Mouse (Mus musculus) embryonic facial prominence, embryonic 15.5 days (tissue): ENCODE measurements around the gene Prep. TPM values are rescaled to one million over a fixed set of nuclear protein-coding genes. Genes with fewer than 3 reads are reported as not detected.
"Not testable (repeated sequence)": the region's sequence is repeated elsewhere in the genome, so short reads cannot be mapped to it uniquely, and the experiment has no call there.

Source experiments
- ATAC-seq: fragments of 200-750 bp; cut with Nextera tagmentation; 2 replicates; pipeline ENCODE4 v1.8.0; 2017; ENCODE audit warnings: low read depth, moderate TSS enrichment; ENCODE audit not compliant: insufficient number of reproducible peaks, low FRiP score, low TSS enrichment
- H3K27ac ChIP-seq: fragments of 300-500 bp; sonication (generic); replicated peaks from 2 replicates; pipeline ENCODE4 v1.5.1; 2015; ENCODE audit warnings: mild to moderate bottlenecking, inconsistent platforms
- H3K27me3 ChIP-seq: fragments of 300-500 bp; sonication (generic); 2 replicates; pipeline ENCODE4 v1.6.1; 2015; ENCODE audit warnings: inconsistent platforms
- H3K36me3 ChIP-seq: fragments of 300-500 bp; sonication (generic); 2 replicates; pipeline ENCODE4 v1.6.1; 2015; ENCODE audit warnings: mild to moderate bottlenecking, inconsistent platforms
- H3K4me1 ChIP-seq: fragments of 300-500 bp; sonication (generic); 2 replicates; pipeline ENCODE4 v1.6.1; 2015; ENCODE audit warnings: inconsistent platforms
- H3K4me2 ChIP-seq: fragments of 300-500 bp; sonication (generic); replicated peaks from 2 replicates; pipeline ENCODE4 v1.6.1; 2015; ENCODE audit warnings: mild to moderate bottlenecking, inconsistent platforms
- H3K4me3 ChIP-seq: fragments of 300-500 bp; sonication (generic); replicated peaks from 2 replicates; pipeline ENCODE4 v1.5.1; 2015; ENCODE audit warnings: mild to moderate bottlenecking, inconsistent platforms
- H3K9ac ChIP-seq: fragments of 300-500 bp; sonication (generic); 2 replicates; pipeline ENCODE4 v1.6.1; 2015; ENCODE audit warnings: inconsistent platforms
- H3K9me3 ChIP-seq: fragments of 300-500 bp; sonication (generic); replicated peaks from 2 replicates; pipeline ENCODE4 v1.6.1; 2016; ENCODE audit warnings: inconsistent platforms
- WGBS: fragments of 180-500 bp; shearing (Covaris S2); methylation state at CpG from one replicate; pipeline ENCODE4 v1.1.7; 2015; 5-methylcytosine and 5-hydroxymethylcytosine counted together
- polyA plus RNA-seq: library from polyadenylated mRNA; unstranded; fragments of >200 nt; fragmentation: Nextera tagmentation; extraction: Ambion mirVana; gene quantifications from 2 replicates; pipeline ENCODE4 v1.2.1, GENCODE M21; 2015

Prep gene
- polyA plus RNA-seq, 1 experiment from 2014 or later = 20.2 TPM

DNA sequence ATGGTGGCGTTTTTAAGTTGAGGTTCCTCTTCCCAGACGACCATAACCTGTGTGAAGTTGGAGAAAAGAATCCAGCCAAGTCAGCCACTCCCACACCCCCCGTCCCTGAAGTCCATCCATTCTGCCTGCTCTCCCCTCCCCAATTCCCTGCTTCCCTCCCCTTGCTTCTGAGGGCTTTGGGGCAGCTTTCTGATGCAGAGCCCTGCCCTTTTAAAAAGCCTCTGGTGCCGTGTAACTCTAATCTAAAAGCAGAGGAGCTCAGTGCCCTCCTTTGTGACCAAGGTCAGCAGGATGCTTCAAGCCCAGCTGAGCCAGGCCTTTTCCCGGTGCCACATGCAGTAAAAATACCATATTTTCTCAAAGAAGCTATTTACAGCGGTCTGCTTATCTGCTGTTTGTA lies 79.8 kb downstream of the Prep start:
- Histone ChIP-seq H3K27me3 (no peaks in the 10 kb centered on the region), H3K4me1 (no peaks in the 10 kb centered on the region), H3K27ac (no peak overlapping the region), H3K9ac (no peak overlapping the region), H3K36me3 (peaks cover 17% of the 10 kb centered on the region), H3K4me3 (no peak overlapping the region), H3K9me3 (no peaks in the 10 kb centered on the region), H3K4me2 (no peak overlapping the region)
- no peak for ATAC-seq
- WGBS = 50% methylated on average over 6 of the region's 6 CpGs

DNA sequence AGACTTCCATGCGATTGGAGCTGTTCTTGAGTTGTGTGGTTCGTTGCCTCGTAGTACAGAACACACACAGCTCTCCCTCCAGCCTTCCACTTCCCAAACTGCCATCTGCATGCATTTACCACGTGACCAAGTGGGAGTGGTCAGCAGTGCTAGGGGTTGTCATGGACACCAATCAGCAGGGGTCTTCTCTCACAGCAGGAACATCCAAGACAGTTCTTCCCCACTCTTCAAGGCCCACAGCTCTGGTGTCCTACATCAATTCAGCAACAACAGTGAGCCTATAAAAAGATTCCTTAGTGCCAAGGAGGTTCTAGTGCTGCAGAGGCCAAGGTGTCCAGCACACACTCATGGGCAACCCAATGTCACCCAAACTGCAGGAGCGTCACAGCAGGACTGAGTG lies 84.1 kb downstream of the Prep start:
- peaks cover 55% of the 10 kb centered on the region for H3K36me3 ChIP-seq
- H3K9ac ChIP-seq = no peak overlapping the region
- H3K4me1 ChIP-seq = no peaks in the 10 kb centered on the region
- H3K4me2 ChIP-seq = no peak overlapping the region
- no peak overlapping the region for H3K27ac ChIP-seq
- ATAC-seq = no peak
- H3K9me3 ChIP-seq = no peaks in the 10 kb centered on the region
- WGBS = 67% methylated on average over 5 of the region's 5 CpGs
- no peaks in the 10 kb centered on the region for H3K27me3 ChIP-seq
- no peak overlapping the region for H3K4me3 ChIP-seq

DNA sequence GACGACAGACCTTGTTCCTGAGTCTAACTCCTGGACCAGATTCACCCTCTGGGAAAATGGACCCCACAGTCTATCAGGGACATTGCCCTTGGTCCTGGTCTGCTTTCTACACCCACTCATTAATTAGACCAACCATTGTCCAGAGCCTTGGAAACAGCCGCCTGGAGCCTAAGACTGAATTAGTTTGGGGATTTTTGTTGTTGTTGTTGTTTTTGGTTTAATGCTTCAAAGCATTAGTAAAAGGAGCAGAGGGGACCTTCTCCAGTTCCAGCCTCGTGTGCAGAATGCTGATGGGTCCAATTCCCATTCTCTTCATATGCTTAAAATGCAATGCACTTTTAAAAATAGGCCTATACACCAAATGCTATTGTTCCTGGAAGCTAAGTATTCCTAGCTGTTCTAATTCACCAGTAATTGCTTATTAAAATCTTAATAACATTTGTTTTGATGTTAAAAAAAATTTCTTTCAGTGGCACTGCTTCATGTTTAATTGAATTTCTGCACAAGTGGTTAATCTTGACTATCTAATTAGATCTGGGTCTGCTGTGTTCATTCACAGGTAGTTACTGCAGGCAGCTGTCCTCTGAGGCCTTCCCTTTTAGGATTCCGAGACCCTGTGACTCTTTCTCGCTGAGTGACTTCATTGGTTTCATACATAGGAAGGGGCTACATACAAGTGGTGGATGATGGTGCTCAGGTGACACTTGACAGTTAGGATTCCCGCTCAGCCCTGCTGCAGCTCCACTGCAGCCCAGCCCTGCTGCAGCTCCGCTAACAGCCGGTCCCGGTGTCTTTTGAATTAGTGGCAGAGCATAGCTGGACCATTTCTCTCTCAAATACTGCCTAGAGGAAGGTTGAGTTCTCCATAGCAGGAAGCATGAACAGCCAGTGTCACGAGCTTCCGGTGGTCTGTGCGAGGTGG lies 85.0 kb downstream of the Prep start:
- H3K9ac ChIP-seq = no peak overlapping the region
- peaks cover 57% of the 10 kb centered on the region for H3K36me3 ChIP-seq
- no peak overlapping the region for H3K4me2 ChIP-seq
- H3K27ac ChIP-seq = no peak overlapping the region
- 91% methylated on average over 12 of the region's 12 CpGs for WGBS
- no peak for ATAC-seq
- H3K27me3 ChIP-seq = no peaks in the 10 kb centered on the region
- H3K4me3 ChIP-seq = no peak overlapping the region
- no peaks in the 10 kb centered on the region for H3K9me3 ChIP-seq
- no peaks in the 10 kb centered on the region for H3K4me1 ChIP-seq

DNA sequence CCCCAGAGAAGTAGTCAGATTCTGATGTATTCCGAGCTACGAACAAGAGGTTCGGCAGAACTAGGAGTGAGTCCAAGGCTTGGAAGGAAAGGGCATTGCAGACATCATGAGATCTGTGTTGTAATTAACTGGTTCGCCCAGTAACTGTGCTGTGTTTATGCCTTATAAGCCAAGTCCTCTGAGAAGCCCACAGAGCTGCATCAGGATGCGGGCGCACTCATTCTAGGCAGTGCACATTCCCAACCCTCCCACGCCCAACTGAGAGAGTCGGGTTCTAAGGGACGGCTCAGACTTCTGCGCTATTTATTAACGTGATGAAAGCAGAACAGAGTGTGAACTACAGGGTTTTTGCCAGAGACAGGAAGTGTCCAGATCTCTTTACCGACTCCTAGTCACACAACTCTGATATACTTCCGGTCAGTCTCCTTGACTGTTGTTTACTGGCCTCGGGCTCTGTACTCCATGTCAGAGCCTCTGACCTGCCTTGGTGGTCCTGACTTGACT lies 87.6 kb downstream of the Prep start:
- Histone ChIP-seq H3K4me2 (no peak overlapping the region), H3K36me3 (peaks cover 80% of the 10 kb centered on the region)

DNA sequence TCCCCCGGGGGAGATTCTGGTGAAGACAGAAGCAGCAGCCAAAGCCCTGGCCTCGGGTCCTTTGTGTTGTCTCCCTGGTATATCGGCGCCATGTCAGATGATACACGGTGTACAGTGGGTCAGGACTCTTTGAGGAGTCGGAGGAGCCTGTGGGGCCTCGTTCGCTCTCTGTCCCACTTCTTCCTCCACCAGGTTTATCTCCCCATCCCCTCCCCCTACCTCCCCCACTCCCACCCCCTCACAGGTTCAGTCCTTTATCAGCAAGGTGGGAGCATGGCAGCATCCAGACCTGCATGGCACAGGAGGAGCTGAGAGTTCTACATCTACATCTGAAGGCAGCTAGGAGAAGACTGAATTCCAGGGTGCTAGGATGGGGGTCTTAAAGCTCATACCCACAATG lies 98.8 kb downstream of the Prep start:
- H3K27me3 ChIP-seq = no peaks in the 10 kb centered on the region

More for the DNA sequence above, 87.6 kb downstream of the Prep start:
- no peaks in the 10 kb centered on the region for H3K27me3 ChIP-seq
- no peak overlapping the region for H3K4me3 ChIP-seq
- ATAC-seq = no peak
- H3K4me1 ChIP-seq = no peaks in the 10 kb centered on the region
- no peaks in the 10 kb centered on the region for H3K9me3 ChIP-seq
- no peak overlapping the region for H3K27ac ChIP-seq
- H3K9ac ChIP-seq = no peak overlapping the region
- 93% methylated on average over 14 of the region's 14 CpGs for WGBS

DNA sequence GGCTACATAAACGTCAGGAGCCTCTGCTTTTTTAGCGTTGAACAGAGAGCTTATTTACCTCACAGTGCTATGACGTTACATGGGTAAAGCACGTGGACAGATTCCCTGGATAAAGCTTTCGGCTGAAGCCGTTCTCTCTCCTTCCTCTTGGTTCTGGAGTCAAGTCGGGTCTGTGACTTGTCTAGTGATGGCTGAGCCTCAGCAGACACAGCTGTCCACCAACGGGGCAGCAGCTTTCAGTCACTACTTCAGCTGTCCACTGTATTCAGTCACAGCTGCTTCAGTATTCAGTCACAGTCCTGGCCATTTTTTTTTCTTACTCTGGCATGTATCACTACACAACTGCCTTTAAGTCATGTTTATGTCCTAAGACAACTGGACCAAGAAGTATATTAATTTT lies 106.9 kb downstream of the Prep start:
- Histone ChIP-seq H3K4me1 (no peaks in the 10 kb centered on the region), H3K36me3 (no peaks in the 10 kb centered on the region), H3K27ac (no peak overlapping the region), H3K9me3 (no peaks in the 10 kb centered on the region), H3K9ac (no peak overlapping the region), H3K27me3 (no peaks in the 10 kb centered on the region), H3K4me2 (no peak overlapping the region), H3K4me3 (no peak overlapping the region)
- WGBS = 84% methylated on average over 8 of the region's 8 CpGs
- ATAC-seq = no peak

More for the DNA sequence above, 98.8 kb downstream of the Prep start:
- Histone ChIP-seq H3K4me3 (no peak overlapping the region), H3K27ac (no peak overlapping the region), H3K9me3 (no peaks in the 10 kb centered on the region), H3K4me2 (no peak overlapping the region), H3K9ac (no peak overlapping the region), H3K4me1 (no peaks in the 10 kb centered on the region), H3K36me3 (no peaks in the 10 kb centered on the region)
- no peak for ATAC-seq
- 85% methylated on average over 8 of the region's 8 CpGs for WGBS

DNA sequence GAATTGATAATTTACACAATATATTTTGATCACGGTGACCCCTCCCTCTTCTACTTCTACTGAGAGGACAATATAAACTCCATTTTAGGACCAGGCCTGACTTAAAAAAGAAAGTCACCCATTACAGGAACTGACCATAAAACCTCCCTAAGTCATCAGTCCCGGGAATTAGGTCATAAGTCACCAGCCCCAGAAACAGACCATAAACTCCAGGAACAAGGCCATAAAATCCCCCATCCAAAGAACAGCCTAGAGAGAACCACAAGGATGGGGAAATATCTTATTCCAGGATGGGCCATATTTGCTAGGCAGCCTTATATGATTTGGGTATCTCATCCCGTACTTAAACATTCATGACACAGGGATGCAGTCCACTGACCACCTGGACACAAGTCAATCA lies 107.3 kb downstream of the Prep start:
- Histone ChIP-seq H3K27me3 (no peaks in the 10 kb centered on the region), H3K27ac (no peak overlapping the region), H3K4me2 (no peak overlapping the region), H3K36me3 (no peaks in the 10 kb centered on the region), H3K4me3 (no peak overlapping the region), H3K9ac (no peak overlapping the region), H3K4me1 (no peaks in the 10 kb centered on the region), H3K9me3 (no peaks in the 10 kb centered on the region)
- 94% methylated on average over 3 of the region's 3 CpGs for WGBS
- no peak for ATAC-seq

DNA sequence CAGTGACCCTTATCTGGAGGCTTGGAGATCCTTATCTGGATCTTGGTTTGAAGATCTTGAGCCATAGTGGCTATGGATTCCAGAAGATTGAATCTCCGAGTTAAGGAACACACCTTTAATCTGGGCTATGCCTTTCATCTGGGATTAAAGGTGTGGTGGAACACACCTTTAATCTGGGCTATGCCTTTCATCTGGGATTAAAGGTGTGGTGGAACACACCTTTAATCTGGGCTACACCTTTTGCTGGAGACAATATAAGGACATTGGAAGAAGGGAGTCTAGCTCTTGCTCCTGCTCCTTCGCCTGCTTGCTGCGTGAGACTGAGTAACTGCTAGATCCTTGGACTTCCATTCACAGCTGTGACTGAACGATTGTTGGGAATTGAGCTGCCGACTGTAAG lies 110.8 kb downstream of the Prep start, which contains the start of gene Popdc3:
Popdc3 (plus strand) TSS at position 301 of the 400 bp plus-strand sequence.
- not testable (repeated sequence) for H3K4me2 ChIP-seq, H3K36me3 ChIP-seq, H3K27ac ChIP-seq, H3K27me3 ChIP-seq, H3K4me1 ChIP-seq, H3K9me3 ChIP-seq, H3K4me3 ChIP-seq, H3K9ac ChIP-seq, ATAC-seq
- WGBS = 69% methylated on average over 1 of the region's 5 CpGs

DNA sequence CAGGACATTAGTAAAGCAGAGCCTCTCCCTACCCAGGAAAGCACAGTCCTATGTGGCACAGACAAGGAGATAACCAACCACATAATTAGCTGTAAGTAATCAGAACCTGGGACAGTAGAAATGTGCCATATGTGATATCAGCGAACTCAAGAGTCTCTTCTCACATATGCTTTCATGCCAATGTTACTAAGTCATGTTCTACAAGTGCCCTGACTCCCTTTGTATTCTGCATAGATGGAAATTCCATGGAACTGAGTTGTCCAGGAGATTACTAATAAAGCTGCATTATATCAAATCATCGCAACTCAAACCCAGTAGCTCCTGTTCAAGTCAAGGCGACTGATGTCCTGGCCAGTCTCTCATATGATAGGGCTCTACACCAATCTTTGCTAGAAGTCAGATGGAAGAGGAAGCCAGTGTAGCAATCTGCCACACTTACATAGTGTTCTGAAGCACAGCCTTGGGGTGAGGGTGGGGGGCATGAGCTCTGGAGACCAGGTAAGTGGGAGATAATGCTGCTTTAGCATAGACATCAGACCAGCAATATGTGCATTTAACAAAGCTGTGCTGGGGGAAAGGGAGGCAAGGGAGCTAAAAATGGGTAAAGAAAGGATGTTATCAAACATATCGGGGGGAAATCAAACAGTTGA lies 113.8 kb downstream of the Prep start:
- Histone ChIP-seq H3K9me3 (no peaks in the 10 kb centered on the region), H3K4me1 (no peaks in the 10 kb centered on the region), H3K36me3 (no peaks in the 10 kb centered on the region), H3K9ac (no peak overlapping the region), H3K27me3 (no peaks in the 10 kb centered on the region), H3K4me2 (no peak overlapping the region), H3K4me3 (no peak overlapping the region), H3K27ac (no peak overlapping the region)
- ATAC-seq = no peak
- 92% methylated on average over 4 of the region's 4 CpGs for WGBS

DNA sequence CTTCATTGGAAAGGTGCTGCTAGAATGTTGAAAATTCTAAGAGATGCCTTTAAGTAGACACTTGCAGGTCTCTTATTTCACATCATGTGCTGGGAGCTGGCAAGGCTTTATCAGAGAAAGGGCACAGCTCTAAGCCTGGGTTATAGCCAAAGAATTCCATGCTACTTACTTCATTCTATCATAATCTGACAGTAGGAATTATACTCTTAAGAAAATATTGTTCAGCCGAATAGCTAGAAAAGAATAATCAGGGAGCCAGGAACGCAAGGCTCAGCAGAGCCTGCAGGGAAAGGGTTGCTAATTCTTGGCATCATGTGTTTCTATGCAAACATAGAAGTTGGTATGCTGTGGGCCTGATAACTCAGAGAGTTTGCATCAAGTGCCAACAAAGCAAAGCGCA lies 114.3 kb downstream of the Prep start:
- no peak overlapping the region for H3K27ac ChIP-seq
- H3K9me3 ChIP-seq = no peaks in the 10 kb centered on the region
- 66% methylated on average over 3 of the region's 3 CpGs for WGBS
- ATAC-seq = no peak
- no peak overlapping the region for H3K9ac ChIP-seq
- no peak overlapping the region for H3K4me3 ChIP-seq
- H3K4me1 ChIP-seq = no peaks in the 10 kb centered on the region
- H3K36me3 ChIP-seq = no peaks in the 10 kb centered on the region
- H3K4me2 ChIP-seq = no peak overlapping the region
- no peaks in the 10 kb centered on the region for H3K27me3 ChIP-seq

DNA sequence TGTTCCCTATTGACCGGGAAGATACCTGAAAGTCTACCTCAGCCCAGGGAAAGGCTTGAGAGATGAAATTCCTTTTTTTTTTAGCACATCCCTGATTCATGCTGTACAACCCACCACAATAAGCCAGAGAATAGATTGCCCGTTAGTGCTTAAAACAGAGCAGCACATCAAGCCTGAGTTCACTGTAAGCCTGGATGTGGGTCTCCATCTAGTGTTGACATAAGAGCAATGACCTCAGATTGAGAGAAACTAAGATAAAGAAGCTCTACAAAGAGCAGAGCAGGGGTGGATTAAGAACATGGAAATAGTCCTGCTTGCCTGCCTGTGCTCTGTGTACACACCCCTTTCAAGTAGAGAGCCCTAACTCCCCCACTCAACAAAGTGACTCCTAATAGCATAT lies 118.5 kb downstream of the Prep start:
- no peaks in the 10 kb centered on the region for H3K36me3 ChIP-seq
- H3K9ac ChIP-seq = no peak overlapping the region
- H3K4me2 ChIP-seq = no peak overlapping the region
- H3K27me3 ChIP-seq = no peaks in the 10 kb centered on the region
- H3K27ac ChIP-seq = no peak overlapping the region
- ATAC-seq = no peak
- H3K4me1 ChIP-seq = no peaks in the 10 kb centered on the region
- H3K9me3 ChIP-seq = no peaks in the 10 kb centered on the region
- WGBS = 98% methylated on average over 2 of the region's 2 CpGs
- no peak overlapping the region for H3K4me3 ChIP-seq
